Mouse (Mus musculus): Measurements from ENCODE around the gene Nedd9.
"Not testable (repeated sequence)": the region's sequence is repeated elsewhere in the genome, so short reads cannot be mapped to it uniquely, and the experiment has no call there.

Nedd9 gene

GRCm38 (mm10) chr13:41298996-41299395 lies 188.2 kb downstream of the Nedd9 start:
- no peak for DNase-seq (ENCODE audit: low spot score in 2 of 2)

- DNase-seq (ENCODE audit: low spot score in 2 of 2): no peak
Measured at GRCm38 (mm10) chr13:41298533-41298932, 188.6 kb downstream of the Nedd9 start.

- DNase-seq (ENCODE audit: low spot score in 2 of 2): no peak
Measured at GRCm38 (mm10) chr13:41296396-41296795, 190.8 kb downstream of the Nedd9 start.

GRCm38 (mm10) chr13:41295886-41296285 lies 191.3 kb downstream of the Nedd9 start:
- no peak for DNase-seq (ENCODE audit: low spot score in 2 of 2)

- no peak for DNase-seq (ENCODE audit: low spot score in 2 of 2)
Measured at GRCm38 (mm10) chr13:41293595-41293994, 193.6 kb downstream of the Nedd9 start.

- DNase-seq (ENCODE audit: low spot score in 2 of 2): no peak
Measured at GRCm38 (mm10) chr13:41291466-41291974, 195.6 kb downstream of the Nedd9 start.

- DNase-seq (ENCODE audit: low spot score in 2 of 2): no peak
Measured at GRCm38 (mm10) chr13:41286285-41286684, 200.9 kb downstream of the Nedd9 start.

- DNase-seq (ENCODE audit: low spot score in 2 of 2): no peak
Measured at GRCm38 (mm10) chr13:41285448-41285847, 201.7 kb downstream of the Nedd9 start.

- peak; percentile 52 to 66 for DNase-seq (ENCODE audit: low spot score in 2 of 2)
Measured at GRCm38 (mm10) chr13:41283256-41283655, 203.9 kb downstream of the Nedd9 start.

GRCm38 (mm10) chr13:41280696-41281095 lies 206.5 kb downstream of the Nedd9 start:
- no peak for DNase-seq (ENCODE audit: low spot score in 2 of 2)

GRCm38 (mm10) chr13:41273927-41274650 lies 213.1 kb downstream of the Nedd9 start, which contains the start of gene Gm17364:
TSS of gene Gm17364 (minus strand) at chr13:41273977.
- DNase-seq (ENCODE audit: low spot score in 2 of 2): no peak

GRCm38 (mm10) chr13:41267827-41268408 lies 219.2 kb downstream of the Nedd9 start:
- DNase-seq (ENCODE audit: low spot score in 2 of 2): no peak

- no peak for DNase-seq (ENCODE audit: low spot score in 2 of 2)
Measured at GRCm38 (mm10) chr13:41263304-41264006, 223.7 kb downstream of the Nedd9 start.

- not testable (repeated sequence) for DNase-seq (ENCODE audit: low spot score in 2 of 2)
Measured at GRCm38 (mm10) chr13:41261617-41262016, 225.5 kb downstream of the Nedd9 start.

Data from urinary bladder, postnatal 36 days (tissue).